Mouse (Mus musculus) urinary bladder, adult 2 months (tissue): Measurements from ENCODE around the gene Nccrp1. TPM values are rescaled to one million over a fixed set of nuclear protein-coding genes. Genes with fewer than 3 reads are reported as not detected.
"Not testable (repeated sequence)": the region's sequence is repeated elsewhere in the genome, so short reads cannot be mapped to it uniquely, and the experiment has no call there.

ENCODE experiments used
- DNase-seq: peaks from one replicate; pipeline ENCODE4 v3.0.0; 2022; ENCODE audit warnings: low spot score
- polyA plus RNA-seq: library from polyadenylated mRNA; depleted of rRNA; stranded (reverse); fragments of >200 nt; gene quantifications from 2 replicates; pipeline ENCODE4 v1.2.3, GENCODE M21; 2012

The Nccrp1 gene
- polyA plus RNA-seq, 1 experiment: 0.67 TPM

GRCm38 (mm10) chr7:28570291-28570981 is 23.4 kb upstream of the Nccrp1 start:
- peak; percentile 95 for DNase-seq

GRCm38 (mm10) chr7:28568253-28568652 is 21.2 kb upstream of the Nccrp1 start:
- DNase-seq: no peak

GRCm38 (mm10) chr7:28567539-28567938 is 20.5 kb upstream of the Nccrp1 start:
- no peak for DNase-seq

- no peak for DNase-seq
Measured at GRCm38 (mm10) chr7:28565407-28565806, 18.4 kb upstream of the Nccrp1 start.

GRCm38 (mm10) chr7:28562951-28563350 is 15.9 kb upstream of the Nccrp1 start:
- no peak for DNase-seq

- DNase-seq: no peak
Measured at GRCm38 (mm10) chr7:28562371-28562770, 15.3 kb upstream of the Nccrp1 start.

- no peak for DNase-seq
Measured at GRCm38 (mm10) chr7:28561967-28562366, 14.9 kb upstream of the Nccrp1 start.

- DNase-seq: no peak
Measured at GRCm38 (mm10) chr7:28560856-28561255, 13.8 kb upstream of the Nccrp1 start.

- no peak for DNase-seq
Measured at GRCm38 (mm10) chr7:28558486-28558885, 11.4 kb upstream of the Nccrp1 start.

GRCm38 (mm10) chr7:28557708-28558107 is 10.7 kb upstream of the Nccrp1 start:
- no peak for DNase-seq

GRCm38 (mm10) chr7:28557069-28557468 is 10.0 kb upstream of the Nccrp1 start:
- no peak for DNase-seq

- no peak for DNase-seq
Measured at GRCm38 (mm10) chr7:28555939-28556535, 9.0 kb upstream of the Nccrp1 start.

GRCm38 (mm10) chr7:28553076-28553475 is 6.0 kb upstream of the Nccrp1 start:
- DNase-seq: no peak

- no peak for DNase-seq
Measured at GRCm38 (mm10) chr7:28547628-28548027, 574 bp upstream of the Nccrp1 start.

- no peak for DNase-seq
Measured at GRCm38 (mm10) chr7:28546649-28547048, 405 bp downstream of the Nccrp1 start.

- DNase-seq: no peak
Measured at GRCm38 (mm10) chr7:28545891-28546210, 1.2 kb downstream of the Nccrp1 start.

- no peak for DNase-seq
Measured at GRCm38 (mm10) chr7:28545048-28545890, 1.8 kb downstream of the Nccrp1 start.

GRCm38 (mm10) chr7:28544051-28544601 is 2.9 kb downstream of the Nccrp1 start:
- no peak for DNase-seq

GRCm38 (mm10) chr7:28540526-28540925 is 6.5 kb downstream of the Nccrp1 start, which contains the start of gene Sycn:
Gene Sycn, plus strand, starts transcription at chr7:28540885.
- no peak for DNase-seq

- DNase-seq: not testable (repeated sequence)
Measured at GRCm38 (mm10) chr7:28538886-28539285, 8.2 kb downstream of the Nccrp1 start.

GRCm38 (mm10) chr7:28532005-28532404 is 15.0 kb downstream of the Nccrp1 start:
- no peak for DNase-seq

GRCm38 (mm10) chr7:28527922-28528719 is 18.9 kb downstream of the Nccrp1 start:
- DNase-seq: peak; percentile 68
